Mouse (Mus musculus): ENCODE results near the gene BC107364. TPM values are rescaled to one million over a fixed set of nuclear protein-coding genes. Genes with fewer than 3 reads are reported as not detected.
"Not testable (repeated sequence)": the region's sequence is repeated elsewhere in the genome, so short reads cannot be mapped to it uniquely, and the experiment has no call there.

The BC107364 gene
- not detected in 2 replicates for polyA plus RNA-seq (2012; rRNA removed)

- DNase-seq; H3K4me3 ChIP-seq (replicated peaks; ENCODE audit: extremely low read depth, low read depth, low read length); H3K4me1 ChIP-seq (ENCODE audit: control insufficient read depth, insufficient read depth, low read length): not testable (repeated sequence)
- no CpG with 5 or more reads among the region's 48 CpGs for WGBS
Measured at GRCm38 (mm10) chr3:96452262-96452661, at the start of gene BC107364. TSS of gene BC107364 (minus strand) at chr3:96452306.

DNA sequence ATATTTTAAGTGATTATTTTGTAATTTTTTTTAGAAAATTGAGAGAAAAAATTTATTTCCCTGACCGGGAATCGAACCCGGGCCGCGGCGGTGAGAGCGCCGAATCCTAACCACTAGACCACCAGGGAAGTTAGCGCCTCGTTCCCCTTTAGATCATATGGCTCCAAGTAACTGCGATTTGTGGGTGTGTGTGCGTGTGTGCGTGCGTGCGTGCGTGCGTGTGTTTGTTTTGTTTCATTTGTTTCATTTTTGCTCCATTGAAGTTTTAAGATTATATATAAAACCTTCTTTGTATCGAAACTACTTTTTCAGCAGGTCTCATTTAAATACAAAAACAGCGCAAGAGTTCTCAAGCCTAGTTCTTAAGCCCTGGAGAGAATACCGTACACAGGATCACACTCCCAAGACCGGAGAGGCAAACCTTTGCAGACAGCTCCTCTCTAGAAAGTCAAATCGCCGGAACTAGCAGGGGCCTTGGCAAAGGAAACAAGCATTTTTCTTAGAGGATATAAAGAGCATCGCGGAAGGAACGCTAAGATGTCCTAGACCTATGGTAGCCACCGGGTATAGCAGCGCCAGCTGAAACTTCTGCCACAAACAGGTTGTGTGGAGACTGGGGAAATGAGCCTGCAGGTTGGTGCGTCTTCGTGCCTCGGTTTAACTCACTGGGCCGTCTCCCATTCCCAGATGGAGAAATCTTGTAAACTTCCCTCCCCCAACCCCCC lies 49.4 kb upstream of the BC107364 start:
- no peaks in the 10 kb centered on the region; the same call in 1 of the 2 replicates for H3K4me1 ChIP-seq (ENCODE audit: control insufficient read depth, insufficient read depth, low read length)
- no peak for TF ChIP-seq CTCF (IDR thresholded peaks at IDR 0.05; ENCODE audit: insufficient read depth, low read length)
- TF ChIP-seq POLR2A (IDR thresholded peaks at IDR 0.05; ENCODE audit: borderline replicate concordance, extremely low read depth, low read depth, low read length), result no peak
- peak overlapping the region; percentile 88 for H3K4me3 ChIP-seq (replicated peaks; ENCODE audit: extremely low read depth, low read depth, low read length)
- peak; percentile 87 for DNase-seq
- under 1% methylated on average over 32 of the region's 32 CpGs for WGBS

DNA sequence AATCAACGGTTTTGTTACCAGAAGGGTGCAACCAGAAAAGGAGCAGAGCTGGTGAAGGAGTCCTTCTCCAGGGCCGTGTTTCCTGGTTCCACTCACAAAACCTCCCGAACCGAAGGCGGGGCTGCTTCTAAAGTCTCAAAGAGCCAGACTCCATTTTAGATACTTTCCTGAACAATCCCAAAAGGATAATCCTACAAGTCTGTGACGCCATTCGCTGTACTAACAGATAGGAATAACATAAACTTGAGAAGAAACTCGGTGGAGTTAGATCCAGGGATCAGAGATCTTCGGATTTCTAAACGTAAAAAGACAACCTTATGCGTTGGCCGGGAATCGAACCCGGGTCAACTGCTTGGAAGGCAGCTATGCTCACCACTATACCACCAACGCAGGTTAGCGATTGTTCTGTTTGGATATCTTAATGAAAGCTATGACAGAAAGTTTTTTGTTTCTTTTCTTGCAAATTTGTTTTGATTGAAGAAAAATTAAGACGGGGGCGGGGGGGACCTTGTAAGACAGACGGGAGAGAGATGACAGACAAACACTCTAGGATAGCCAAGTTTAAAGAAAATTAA lies 48.7 kb upstream of the BC107364 start:
- DNase-seq, result peak; percentile 85
- no peak for TF ChIP-seq POLR2A (IDR thresholded peaks at IDR 0.05; ENCODE audit: borderline replicate concordance, extremely low read depth, low read depth, low read length)
- TF ChIP-seq CTCF (IDR thresholded peaks at IDR 0.05; ENCODE audit: insufficient read depth, low read length), result no peak
- Histone ChIP-seq H3K4me1 (ENCODE audit: control insufficient read depth, insufficient read depth, low read length) (no peaks in the 10 kb centered on the region; the same call in 1 of the 2 replicates), H3K4me3 (replicated peaks; ENCODE audit: extremely low read depth, low read depth, low read length) (peak overlapping the region; percentile 94)
- under 1% methylated on average over 19 of the region's 19 CpGs for WGBS

DNA sequence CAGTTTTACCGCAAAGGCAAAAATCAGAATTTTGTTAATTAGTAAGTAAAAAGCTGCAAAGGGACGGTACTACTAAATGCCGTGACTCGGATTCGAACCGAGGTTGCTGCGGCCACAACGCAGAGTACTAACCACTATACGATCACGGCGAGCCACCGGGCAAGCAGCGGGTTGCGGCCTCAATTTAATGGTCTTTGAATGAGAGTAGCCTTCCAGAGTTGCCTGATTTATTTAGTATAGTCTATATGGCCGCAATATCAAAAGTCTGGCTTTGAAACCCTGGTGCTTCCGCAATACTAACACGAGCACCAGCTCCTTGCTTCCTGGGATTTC lies 48.1 kb upstream of the BC107364 start:
- under 1% methylated on average over 17 of the region's 17 CpGs for WGBS
- TF ChIP-seq CTCF (IDR thresholded peaks at IDR 0.05; ENCODE audit: insufficient read depth, low read length), result no peak
- peak; percentile 19; the same call in 1 of the 2 replicates for TF ChIP-seq POLR2A (IDR thresholded peaks at IDR 0.05; ENCODE audit: borderline replicate concordance, extremely low read depth, low read depth, low read length)
- peak overlapping the region; percentile 94 for H3K4me3 ChIP-seq (replicated peaks; ENCODE audit: extremely low read depth, low read depth, low read length)
- H3K4me1 ChIP-seq (ENCODE audit: control insufficient read depth, insufficient read depth, low read length), result no peaks in the 10 kb centered on the region; the same call in 1 of the 2 replicates
- peak; percentile 93 for DNase-seq

DNA sequence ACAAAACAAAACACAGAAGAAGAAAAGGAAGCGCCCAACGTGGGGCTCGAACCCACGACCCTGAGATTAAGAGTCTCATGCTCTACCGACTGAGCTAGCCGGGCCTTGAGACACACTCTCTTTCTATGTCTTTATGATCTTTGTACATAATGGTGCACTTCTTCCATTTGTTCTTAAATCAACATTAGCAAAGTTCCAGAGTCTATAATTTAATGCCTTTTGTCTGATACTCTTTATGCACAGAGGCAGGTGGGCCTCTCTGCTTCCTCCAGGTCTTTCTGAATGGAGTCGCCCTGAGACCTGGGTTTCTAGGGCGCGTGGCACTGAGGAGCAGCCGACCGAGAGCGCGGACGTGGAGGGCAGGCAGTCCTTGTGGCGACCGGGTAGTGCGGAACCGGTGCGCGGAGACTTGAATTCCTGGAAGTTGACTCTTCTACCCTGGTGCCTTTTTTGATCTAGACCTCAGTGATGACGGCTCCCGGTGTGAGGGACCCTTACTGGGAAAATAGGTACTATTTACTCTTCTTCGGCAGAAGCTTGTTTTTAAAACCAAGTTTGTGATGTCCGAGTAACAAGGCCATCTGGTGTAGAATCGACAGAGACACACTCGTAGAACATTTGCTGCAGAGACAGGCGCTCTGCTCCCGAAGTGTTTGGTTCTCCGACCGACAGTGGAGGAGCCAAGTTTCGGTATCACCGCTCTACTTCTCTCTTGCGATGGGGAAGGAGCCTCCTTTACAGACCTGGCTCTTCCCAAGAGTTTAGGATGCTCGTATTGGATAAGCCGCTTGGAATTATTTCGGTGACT lies 47.6 kb upstream of the BC107364 start:
- TF ChIP-seq POLR2A (IDR thresholded peaks at IDR 0.05; ENCODE audit: borderline replicate concordance, extremely low read depth, low read depth, low read length) (no peak; the same call in 1 of the 2 replicates), CTCF (IDR thresholded peaks at IDR 0.05; ENCODE audit: insufficient read depth, low read length) (no peak)
- peak; percentile 79 for DNase-seq
- no peaks in the 10 kb centered on the region; the same call in 1 of the 2 replicates for H3K4me1 ChIP-seq (ENCODE audit: control insufficient read depth, insufficient read depth, low read length)
- WGBS, result under 1% methylated on average over 36 of the region's 36 CpGs
- peak overlapping the region; percentile 94 for H3K4me3 ChIP-seq (replicated peaks; ENCODE audit: extremely low read depth, low read depth, low read length)

- TF ChIP-seq POLR2A (IDR thresholded peaks at IDR 0.05; ENCODE audit: borderline replicate concordance, extremely low read depth, low read depth, low read length), result no peak
- TF ChIP-seq CTCF (IDR thresholded peaks at IDR 0.05; ENCODE audit: insufficient read depth, low read length), result no peak
- 87% methylated on average over 4 of the region's 4 CpGs for WGBS
- Histone ChIP-seq H3K4me3 (replicated peaks; ENCODE audit: extremely low read depth, low read depth, low read length) (no peak overlapping the region), H3K4me1 (ENCODE audit: control insufficient read depth, insufficient read depth, low read length) (no peaks in the 10 kb centered on the region; the same call in 1 of the 2 replicates)
- DNase-seq, result no peak
Measured at GRCm38 (mm10) chr3:96498476-96499245, 46.6 kb upstream of the BC107364 start.

DNA sequence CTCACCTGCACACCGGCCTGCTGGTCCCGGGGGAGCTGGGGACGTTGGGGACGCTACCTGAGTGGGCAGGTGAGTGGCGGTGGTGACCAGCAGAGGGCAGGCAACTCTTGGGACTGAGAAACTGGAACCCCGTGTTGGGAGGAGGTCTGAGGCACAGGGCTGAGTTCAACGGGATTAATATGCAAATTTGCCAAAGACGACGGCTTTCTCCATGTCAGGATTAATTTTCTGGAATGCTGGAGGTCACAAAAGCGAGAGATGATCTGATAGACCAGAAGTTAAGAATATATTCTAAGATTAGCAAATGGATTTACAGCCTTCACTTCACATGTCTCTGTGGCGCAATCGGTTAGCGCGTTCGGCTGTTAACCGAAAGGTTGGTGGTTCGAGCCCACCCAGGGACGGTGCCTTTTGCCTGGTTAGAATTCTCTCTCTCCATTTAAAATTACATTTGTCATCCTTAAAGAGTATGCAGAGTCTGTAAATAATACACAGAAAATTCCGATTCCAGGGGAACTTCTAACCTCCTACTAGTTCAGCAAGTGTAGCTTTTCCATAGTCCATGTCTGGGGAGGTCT lies 45.4 kb upstream of the BC107364 start:
- Histone ChIP-seq H3K4me3 (replicated peaks; ENCODE audit: extremely low read depth, low read depth, low read length) (peak overlapping the region; percentile 47), H3K4me1 (ENCODE audit: control insufficient read depth, insufficient read depth, low read length) (no peaks in the 10 kb centered on the region)
- peak; percentile 70 for DNase-seq
- TF ChIP-seq POLR2A (IDR thresholded peaks at IDR 0.05; ENCODE audit: borderline replicate concordance, extremely low read depth, low read depth, low read length), result no peak
- TF ChIP-seq CTCF (IDR thresholded peaks at IDR 0.05; ENCODE audit: insufficient read depth, low read length), result peak; percentile 33
- 3% methylated on average over 19 of the region's 19 CpGs for WGBS

DNA sequence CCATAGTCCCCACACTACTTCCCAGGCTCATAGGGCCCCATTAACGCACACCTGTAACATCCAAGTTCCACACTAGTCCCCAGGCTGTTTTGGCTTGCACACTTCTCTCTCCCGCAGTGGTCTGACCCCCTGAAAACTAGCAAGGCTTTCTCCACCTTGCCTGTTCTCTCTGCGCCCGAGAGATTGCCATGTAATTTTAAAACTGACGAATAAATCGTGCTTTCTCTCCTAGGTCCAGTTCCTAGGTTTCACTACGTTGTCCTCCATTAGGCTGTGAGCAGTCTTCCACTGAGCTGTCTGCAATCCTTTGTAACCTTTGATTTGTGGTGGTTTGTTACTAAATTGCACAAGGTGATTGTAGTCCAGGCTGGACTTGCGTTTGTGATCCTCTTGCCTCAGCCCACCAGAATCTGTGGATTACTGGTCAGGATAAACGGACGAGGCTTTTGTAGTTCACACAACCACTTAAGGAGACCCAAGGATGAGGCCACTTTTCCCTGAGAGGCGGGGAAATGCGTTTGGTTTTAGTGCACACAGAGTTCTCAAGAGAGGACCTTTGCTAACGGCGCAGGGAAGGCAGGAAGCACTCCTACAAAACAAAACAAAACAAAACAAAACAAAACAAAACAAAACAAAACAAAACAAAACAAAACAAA lies 44.6 kb upstream of the BC107364 start:
- H3K4me3 ChIP-seq (replicated peaks; ENCODE audit: extremely low read depth, low read depth, low read length); DNase-seq; H3K4me1 ChIP-seq (ENCODE audit: control insufficient read depth, insufficient read depth, low read length): not testable (repeated sequence)
- WGBS, result 42% methylated on average over 14 of the region's 14 CpGs

Measured in lung, adult 2 months (tissue).